Mouse (Mus musculus) hindbrain, embryonic 10.5 days (tissue): ENCODE results near the gene Babam2. TPM values are rescaled to one million over a fixed set of nuclear protein-coding genes. Genes with fewer than 3 reads are reported as not detected.
"Not testable (repeated sequence)": the region's sequence is repeated elsewhere in the genome, so short reads cannot be mapped to it uniquely, and the experiment has no call there.

Source experiments
- DNase-seq: peaks from one replicate; pipeline ENCODE4 v3.0.0-alpha.2; 2017; ENCODE audit warnings: low spot score
- H3K27ac ChIP-seq: fragments of 300-500 bp; sonication (generic); 2 replicates; pipeline ENCODE4 v1.5.1; 2016; ENCODE audit warnings: mild to moderate bottlenecking, moderate library complexity
- H3K27me3 ChIP-seq: fragments of 300-500 bp; sonication (generic); 2 replicates; pipeline ENCODE4 v1.6.1; 2016; ENCODE audit warnings: mild to moderate bottlenecking; ENCODE audit not compliant: poor library complexity, insufficient read depth, severe bottlenecking
- H3K36me3 ChIP-seq: fragments of 300-500 bp; sonication (generic); 2 replicates; pipeline ENCODE4 v1.6.1; 2016; ENCODE audit warnings: mild to moderate bottlenecking, moderate library complexity
- H3K4me1 ChIP-seq: fragments of 300-500 bp; sonication (generic); replicated peaks from 2 replicates; pipeline ENCODE4 v1.6.1; 2016; ENCODE audit warnings: mild to moderate bottlenecking
- H3K4me3 ChIP-seq: fragments of 300-500 bp; sonication (generic); 2 replicates; pipeline ENCODE4 v1.5.1; 2016; ENCODE audit warnings: mild to moderate bottlenecking, moderate library complexity
- H3K9me3 ChIP-seq: fragments of 300-500 bp; sonication (generic); 2 replicates; pipeline ENCODE4 v1.6.1; 2016; ENCODE audit warnings: mild to moderate bottlenecking, moderate library complexity
- WGBS: fragments of 180-500 bp; shearing (Covaris S2); methylation state at CpG from one replicate; pipeline ENCODE4 v1.1.7; 2016; 5-methylcytosine and 5-hydroxymethylcytosine counted together
- polyA plus RNA-seq: library from polyadenylated mRNA; unstranded; fragments of >200 nt; fragmentation: Nextera tagmentation; extraction: Ambion mirVana; gene quantifications from 2 replicates; pipeline ENCODE4 v1.2.1, GENCODE M21; 2016

Gene Babam2
- polyA plus RNA-seq, 1 experiment from 2014 or later = 36.8 TPM

GRCm38 (mm10) chr5:31828747-31829146 lies 131.3 kb downstream of the Babam2 start:
- DNase-seq = no peak
- H3K9me3 ChIP-seq = no peaks in the 10 kb centered on the region
- H3K36me3 ChIP-seq = no peaks in the 10 kb centered on the region
- H3K27me3 ChIP-seq = no peaks in the 10 kb centered on the region
- no peak overlapping the region for H3K4me3 ChIP-seq
- no peak overlapping the region for H3K27ac ChIP-seq
- 96% methylated on average over 10 of the region's 10 CpGs for WGBS
- H3K4me1 ChIP-seq = no peaks in the 10 kb centered on the region

GRCm38 (mm10) chr5:31829588-31829987 lies 132.1 kb downstream of the Babam2 start:
- WGBS = 86% methylated on average over 1 of the region's 1 CpGs
- H3K4me3 ChIP-seq = no peak overlapping the region
- no peak for DNase-seq
- H3K4me1 ChIP-seq = no peaks in the 10 kb centered on the region
- H3K9me3 ChIP-seq = peaks cover 6% of the 10 kb centered on the region; the same call in 1 of the 2 replicates
- no peaks in the 10 kb centered on the region for H3K36me3 ChIP-seq
- H3K27me3 ChIP-seq = no peaks in the 10 kb centered on the region
- no peak overlapping the region for H3K27ac ChIP-seq

- Histone ChIP-seq H3K4me3 (no peak overlapping the region), H3K4me1 (no peaks in the 10 kb centered on the region)
- 85% methylated on average over 1 of the region's 1 CpGs for WGBS
Observed at GRCm38 (mm10) chr5:31831587-31831986, 134.1 kb downstream of the Babam2 start.

GRCm38 (mm10) chr5:31835691-31836090 lies 138.2 kb downstream of the Babam2 start:
- 90% methylated on average over 2 of the region's 2 CpGs for WGBS
- no peak for DNase-seq
- H3K27me3 ChIP-seq = no peaks in the 10 kb centered on the region
- no peak overlapping the region for H3K27ac ChIP-seq
- no peak overlapping the region for H3K4me3 ChIP-seq
- H3K9me3 ChIP-seq = peaks cover 8% of the 10 kb centered on the region; the same call in 1 of the 2 replicates
- no peaks in the 10 kb centered on the region for H3K4me1 ChIP-seq
- no peaks in the 10 kb centered on the region for H3K36me3 ChIP-seq

More at GRCm38 (mm10) chr5:31831587-31831986, 134.1 kb downstream of the Babam2 start:
- Histone ChIP-seq H3K9me3 (peaks cover 8% of the 10 kb centered on the region; the same call in 1 of the 2 replicates), H3K36me3 (no peaks in the 10 kb centered on the region), H3K27ac (no peak overlapping the region), H3K27me3 (no peaks in the 10 kb centered on the region)
- DNase-seq = no peak

- H3K4me1 ChIP-seq = no peaks in the 10 kb centered on the region
- no peak overlapping the region for H3K4me3 ChIP-seq
- H3K36me3 ChIP-seq = no peaks in the 10 kb centered on the region
- DNase-seq = no peak
- no peak overlapping the region for H3K27ac ChIP-seq
- H3K27me3 ChIP-seq = no peaks in the 10 kb centered on the region
- no peaks in the 10 kb centered on the region for H3K9me3 ChIP-seq
Observed at GRCm38 (mm10) chr5:31839973-31840372, 142.5 kb downstream of the Babam2 start.

GRCm38 (mm10) chr5:31840406-31840805 lies 142.9 kb downstream of the Babam2 start:
- DNase-seq = no peak
- Histone ChIP-seq H3K9me3 (no peaks in the 10 kb centered on the region), H3K36me3 (no peaks in the 10 kb centered on the region), H3K27me3 (no peaks in the 10 kb centered on the region), H3K4me3 (no peak overlapping the region), H3K27ac (no peak overlapping the region), H3K4me1 (no peaks in the 10 kb centered on the region)
- WGBS = 97% methylated on average over 1 of the region's 1 CpGs

- H3K27ac ChIP-seq = no peak overlapping the region
- no peaks in the 10 kb centered on the region for H3K27me3 ChIP-seq
- WGBS = 90% methylated on average over 3 of the region's 3 CpGs
- no peaks in the 10 kb centered on the region for H3K36me3 ChIP-seq
- DNase-seq = no peak
- no peaks in the 10 kb centered on the region for H3K9me3 ChIP-seq
- no peaks in the 10 kb centered on the region for H3K4me1 ChIP-seq
- H3K4me3 ChIP-seq = no peak overlapping the region
Observed at GRCm38 (mm10) chr5:31844856-31845255, 147.4 kb downstream of the Babam2 start.

GRCm38 (mm10) chr5:31846971-31847370 lies 149.5 kb downstream of the Babam2 start:
- H3K9me3 ChIP-seq = no peaks in the 10 kb centered on the region
- no peak for DNase-seq
- H3K4me3 ChIP-seq = no peak overlapping the region
- no peaks in the 10 kb centered on the region for H3K27me3 ChIP-seq
- H3K36me3 ChIP-seq = no peaks in the 10 kb centered on the region
- H3K27ac ChIP-seq = no peak overlapping the region
- H3K4me1 ChIP-seq = no peaks in the 10 kb centered on the region

- no peaks in the 10 kb centered on the region for H3K4me1 ChIP-seq
- H3K9me3 ChIP-seq = no peaks in the 10 kb centered on the region
- DNase-seq = no peak
- H3K27me3 ChIP-seq = no peaks in the 10 kb centered on the region
- H3K36me3 ChIP-seq = no peaks in the 10 kb centered on the region
- no peak overlapping the region for H3K27ac ChIP-seq
- H3K4me3 ChIP-seq = no peak overlapping the region
Observed at GRCm38 (mm10) chr5:31848995-31849394, 151.5 kb downstream of the Babam2 start.

GRCm38 (mm10) chr5:31852786-31853185 lies 155.3 kb downstream of the Babam2 start:
- H3K9me3 ChIP-seq = no peaks in the 10 kb centered on the region
- 86% methylated on average over 1 of the region's 1 CpGs for WGBS

GRCm38 (mm10) chr5:31853831-31854230 lies 156.3 kb downstream of the Babam2 start:
- H3K27me3 ChIP-seq = no peaks in the 10 kb centered on the region
- no peak overlapping the region for H3K27ac ChIP-seq
- WGBS = 97% methylated on average over 1 of the region's 1 CpGs
- no peaks in the 10 kb centered on the region for H3K9me3 ChIP-seq
- H3K4me3 ChIP-seq = no peak overlapping the region
- DNase-seq = no peak
- no peaks in the 10 kb centered on the region for H3K36me3 ChIP-seq
- H3K4me1 ChIP-seq = no peaks in the 10 kb centered on the region

More at GRCm38 (mm10) chr5:31852786-31853185, 155.3 kb downstream of the Babam2 start:
- Histone ChIP-seq H3K4me3 (no peak overlapping the region), H3K27me3 (no peaks in the 10 kb centered on the region), H3K4me1 (no peaks in the 10 kb centered on the region), H3K36me3 (no peaks in the 10 kb centered on the region), H3K27ac (no peak overlapping the region)
- no peak for DNase-seq

GRCm38 (mm10) chr5:31858877-31859276 lies 161.4 kb downstream of the Babam2 start:
- DNase-seq, H3K4me1 ChIP-seq, H3K27ac ChIP-seq, H3K27me3 ChIP-seq, H3K36me3 ChIP-seq, H3K4me3 ChIP-seq, H3K9me3 ChIP-seq: not testable (repeated sequence)
- WGBS = 89% methylated on average over 10 of the region's 10 CpGs

- H3K4me3 ChIP-seq = no peak overlapping the region
- H3K4me1 ChIP-seq = no peaks in the 10 kb centered on the region
- DNase-seq = no peak
- H3K9me3 ChIP-seq = no peaks in the 10 kb centered on the region
- H3K27ac ChIP-seq = no peak overlapping the region
- H3K36me3 ChIP-seq = no peaks in the 10 kb centered on the region
- H3K27me3 ChIP-seq = 0 out of 2 replicates have a peak, but pooled peaks cover 3% of the 10 kb centered on the region
- WGBS = 59% methylated on average over 1 of the region's 1 CpGs
Observed at GRCm38 (mm10) chr5:31860426-31860825, 162.9 kb downstream of the Babam2 start.
